Mouse (Mus musculus): Measurements from ENCODE around the gene Gstm6. TPM values are rescaled to one million over a fixed set of nuclear protein-coding genes. Genes with fewer than 3 reads are reported as not detected.
"Not testable (repeated sequence)": the region's sequence is repeated elsewhere in the genome, so short reads cannot be mapped to it uniquely, and the experiment has no call there.

Gene Gstm6
- polyA plus RNA-seq, 1 experiment from 2014 or later: 7.4 TPM

DNA sequence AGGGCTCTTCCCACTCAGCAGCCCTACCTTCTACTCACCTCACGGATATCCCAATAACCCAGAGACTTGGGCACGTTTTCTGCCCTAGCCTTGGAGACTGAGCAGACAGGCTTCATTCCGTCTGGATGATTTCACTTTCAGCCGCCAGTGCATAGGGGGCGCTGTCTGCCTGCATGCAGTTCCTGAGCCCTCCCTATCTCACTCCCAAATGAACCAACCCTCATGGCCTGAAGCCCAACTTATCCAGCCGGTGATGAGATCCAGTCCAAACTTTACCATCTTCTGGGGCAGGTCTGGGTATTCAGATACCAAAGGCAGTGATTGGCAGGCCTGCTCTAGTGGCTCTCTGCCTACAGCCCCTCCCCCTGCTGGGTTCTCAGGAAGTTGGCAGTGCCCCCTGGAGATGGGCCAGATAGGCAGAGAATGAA, 9.8 kb upstream of the Gstm6 start:
- WGBS: 26% methylated on average over 6 of the region's 6 CpGs
- Histone ChIP-seq H3K27ac (ENCODE audit: low read depth, low read length) (no peak overlapping the region), H3K27me3 (ENCODE audit: control insufficient read depth, insufficient read depth, low read length) (no peaks in the 10 kb centered on the region), H3K4me1 (ENCODE audit: control insufficient read depth, insufficient read depth, low read length) (no peaks in the 10 kb centered on the region), H3K4me3 (ENCODE audit: low read depth, low read length) (no peak overlapping the region), H3K9me3 (ENCODE audit: control insufficient read depth, low read length) (no peaks in the 10 kb centered on the region), H3K9ac (replicated peaks; ENCODE audit: low read depth, low read length) (no peak overlapping the region), H3K4me2 (ENCODE audit: low read depth, low read length) (no peak overlapping the region), H3K36me3 (ENCODE audit: control insufficient read depth, insufficient read depth, low read length) (no peaks in the 10 kb centered on the region)
- ATAC-seq (ENCODE audit: low read depth): peak; percentile 81

DNA sequence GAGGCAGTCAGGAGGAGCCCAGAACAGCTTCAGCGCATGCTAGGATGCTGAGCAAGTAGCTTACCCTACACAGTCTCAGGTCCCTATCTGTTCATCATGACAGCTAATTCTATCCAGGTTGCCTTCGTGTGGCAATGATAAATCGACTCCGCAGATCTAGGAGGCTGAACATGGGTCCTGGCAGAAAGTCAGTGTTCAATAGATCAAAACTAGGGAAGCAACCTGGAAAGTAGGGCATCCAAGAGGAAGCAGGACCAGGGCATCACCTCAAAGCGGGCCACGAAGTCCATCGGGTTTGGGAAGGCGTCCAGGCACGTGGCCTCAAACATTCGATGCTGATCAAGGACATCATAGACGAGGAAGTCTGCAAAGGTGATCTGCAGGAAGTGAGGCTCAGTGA, 7.0 kb upstream of the Gstm6 start:
- H3K4me1 ChIP-seq (ENCODE audit: control insufficient read depth, insufficient read depth, low read length): no peaks in the 10 kb centered on the region
- H3K36me3 ChIP-seq (ENCODE audit: control insufficient read depth, insufficient read depth, low read length): no peaks in the 10 kb centered on the region
- H3K4me2 ChIP-seq (ENCODE audit: low read depth, low read length): no peak overlapping the region
- no peaks in the 10 kb centered on the region for H3K27me3 ChIP-seq (ENCODE audit: control insufficient read depth, insufficient read depth, low read length)
- H3K4me3 ChIP-seq (ENCODE audit: low read depth, low read length): no peak overlapping the region
- H3K9ac ChIP-seq (replicated peaks; ENCODE audit: low read depth, low read length): no peak overlapping the region
- 87% methylated on average over 11 of the region's 11 CpGs for WGBS
- no peaks in the 10 kb centered on the region for H3K9me3 ChIP-seq (ENCODE audit: control insufficient read depth, low read length)
- no peak overlapping the region for H3K27ac ChIP-seq (ENCODE audit: low read depth, low read length)
- ATAC-seq (ENCODE audit: low read depth): no peak

DNA sequence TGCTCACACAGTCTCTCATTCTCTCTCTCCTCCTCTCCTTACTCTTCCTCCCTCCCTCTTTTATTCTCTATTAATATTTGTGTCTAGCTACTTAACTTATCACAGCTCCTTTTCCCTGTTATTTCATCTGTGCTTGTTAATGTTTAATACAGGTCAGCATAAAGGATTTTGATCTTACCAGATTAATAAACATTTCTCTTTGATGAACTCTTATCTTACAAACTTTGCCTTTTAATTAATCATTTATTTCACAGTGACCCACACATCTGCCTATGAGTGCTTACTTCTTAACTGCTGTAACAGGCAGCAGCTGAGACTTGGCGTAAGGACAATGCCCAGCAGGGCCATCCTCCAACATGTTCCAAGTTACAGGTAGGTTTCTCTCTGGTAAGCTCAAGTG, 5.9 kb upstream of the Gstm6 start:
- not testable (repeated sequence) for H3K27ac ChIP-seq (ENCODE audit: low read depth, low read length); ATAC-seq (ENCODE audit: low read depth); H3K9ac ChIP-seq (replicated peaks; ENCODE audit: low read depth, low read length); H3K4me1 ChIP-seq (ENCODE audit: control insufficient read depth, insufficient read depth, low read length); H3K36me3 ChIP-seq (ENCODE audit: control insufficient read depth, insufficient read depth, low read length); H3K4me2 ChIP-seq (ENCODE audit: low read depth, low read length); H3K4me3 ChIP-seq (ENCODE audit: low read depth, low read length); H3K9me3 ChIP-seq (ENCODE audit: control insufficient read depth, low read length); H3K27me3 ChIP-seq (ENCODE audit: control insufficient read depth, insufficient read depth, low read length)
- 94% methylated on average over 1 of the region's 1 CpGs for WGBS

DNA sequence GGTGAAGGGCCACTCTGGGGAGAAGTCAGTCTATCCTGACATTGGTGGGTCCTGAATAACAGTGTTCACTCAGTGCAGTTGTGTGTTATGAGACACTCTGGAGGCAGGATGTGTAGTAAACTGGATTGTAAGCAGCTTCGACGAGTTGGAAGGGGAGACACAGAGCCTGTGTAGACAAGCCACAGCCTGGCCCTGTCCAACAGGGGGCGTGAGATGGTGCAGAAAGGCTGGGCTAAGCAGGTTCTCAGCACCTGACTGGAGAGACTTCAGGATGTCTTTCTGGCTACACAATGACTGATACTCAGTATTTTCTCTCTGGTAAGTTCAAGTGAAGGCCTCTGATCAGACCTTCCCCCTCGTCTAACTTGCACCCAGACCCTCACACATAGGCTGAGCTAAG, 2.2 kb upstream of the Gstm6 start:
- WGBS: 52% methylated on average over 4 of the region's 4 CpGs
- Histone ChIP-seq H3K4me1 (ENCODE audit: control insufficient read depth, insufficient read depth, low read length) (0 out of 2 replicates have a peak, but pooled peaks cover 3% of the 10 kb centered on the region), H3K9me3 (ENCODE audit: control insufficient read depth, low read length) (no peaks in the 10 kb centered on the region), H3K4me3 (ENCODE audit: low read depth, low read length) (no peak overlapping the region), H3K4me2 (ENCODE audit: low read depth, low read length) (no peak overlapping the region), H3K9ac (replicated peaks; ENCODE audit: low read depth, low read length) (no peak overlapping the region), H3K27me3 (ENCODE audit: control insufficient read depth, insufficient read depth, low read length) (no peaks in the 10 kb centered on the region), H3K27ac (ENCODE audit: low read depth, low read length) (no peak overlapping the region), H3K36me3 (ENCODE audit: control insufficient read depth, insufficient read depth, low read length) (no peaks in the 10 kb centered on the region)
- no peak for ATAC-seq (ENCODE audit: low read depth)

DNA sequence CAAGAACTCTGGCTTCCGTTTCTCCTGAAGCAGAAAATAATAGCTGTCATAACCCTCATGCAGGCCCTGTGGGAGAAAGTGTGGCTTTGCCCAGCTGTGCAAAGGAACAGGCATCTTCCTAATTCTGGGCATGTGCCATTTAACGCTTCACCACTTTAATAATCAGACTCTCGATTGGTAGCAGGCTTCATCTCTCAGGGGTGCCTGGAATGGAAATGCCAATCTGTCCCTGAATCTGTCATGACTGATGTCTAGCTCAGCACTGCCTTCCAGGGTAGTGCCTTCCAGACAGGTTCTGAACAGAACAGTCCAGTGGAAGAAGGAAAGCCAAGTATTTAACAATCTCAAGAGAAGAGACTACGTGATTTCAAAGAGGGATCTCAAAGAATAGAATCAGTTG, 2.3 kb downstream of the Gstm6 start:
- Histone ChIP-seq H3K4me2 (ENCODE audit: low read depth, low read length) (no peak overlapping the region), H3K27me3 (ENCODE audit: control insufficient read depth, insufficient read depth, low read length) (no peaks in the 10 kb centered on the region), H3K36me3 (ENCODE audit: control insufficient read depth, insufficient read depth, low read length) (no peaks in the 10 kb centered on the region), H3K9ac (replicated peaks; ENCODE audit: low read depth, low read length) (no peak overlapping the region), H3K4me1 (ENCODE audit: control insufficient read depth, insufficient read depth, low read length) (0 out of 2 replicates have a peak, but pooled peaks cover 6% of the 10 kb centered on the region), H3K27ac (ENCODE audit: low read depth, low read length) (no peak overlapping the region), H3K9me3 (ENCODE audit: control insufficient read depth, low read length) (no peaks in the 10 kb centered on the region), H3K4me3 (ENCODE audit: low read depth, low read length) (no peak overlapping the region)
- WGBS: 44% methylated on average over 4 of the region's 4 CpGs
- peak; percentile 25; the same call in 1 of the 2 replicates for ATAC-seq (ENCODE audit: low read depth)

DNA sequence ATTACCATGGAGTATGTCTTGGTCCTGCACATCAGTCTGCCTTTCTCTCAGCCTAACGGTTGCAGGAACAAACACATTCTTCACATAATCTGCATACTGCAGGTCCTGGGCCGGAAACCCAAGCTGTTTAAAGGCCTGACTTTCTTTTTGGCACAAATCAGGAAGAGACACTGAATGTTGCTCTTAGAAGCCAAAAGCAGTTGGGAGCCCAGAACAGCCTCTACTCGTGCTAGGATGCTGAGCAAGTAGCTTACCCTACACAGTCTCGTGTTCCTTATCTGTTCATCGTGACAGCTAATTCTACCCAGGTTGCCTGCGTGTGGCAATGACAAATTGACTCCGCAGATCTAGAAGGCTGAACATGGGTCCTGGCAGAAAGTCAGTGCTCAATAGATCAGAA, 3.0 kb downstream of the Gstm6 start:
- 0 out of 2 replicates have a peak, but pooled peaks cover 6% of the 10 kb centered on the region for H3K4me1 ChIP-seq (ENCODE audit: control insufficient read depth, insufficient read depth, low read length)
- WGBS: 81% methylated on average over 7 of the region's 7 CpGs
- no peaks in the 10 kb centered on the region for H3K36me3 ChIP-seq (ENCODE audit: control insufficient read depth, insufficient read depth, low read length)
- no peaks in the 10 kb centered on the region for H3K9me3 ChIP-seq (ENCODE audit: control insufficient read depth, low read length)
- H3K4me3 ChIP-seq (ENCODE audit: low read depth, low read length): no peak overlapping the region
- H3K27me3 ChIP-seq (ENCODE audit: control insufficient read depth, insufficient read depth, low read length): no peaks in the 10 kb centered on the region
- H3K27ac ChIP-seq (ENCODE audit: low read depth, low read length): no peak overlapping the region
- H3K4me2 ChIP-seq (ENCODE audit: low read depth, low read length): no peak overlapping the region
- no peak overlapping the region for H3K9ac ChIP-seq (replicated peaks; ENCODE audit: low read depth, low read length)
- ATAC-seq (ENCODE audit: low read depth): no peak

DNA sequence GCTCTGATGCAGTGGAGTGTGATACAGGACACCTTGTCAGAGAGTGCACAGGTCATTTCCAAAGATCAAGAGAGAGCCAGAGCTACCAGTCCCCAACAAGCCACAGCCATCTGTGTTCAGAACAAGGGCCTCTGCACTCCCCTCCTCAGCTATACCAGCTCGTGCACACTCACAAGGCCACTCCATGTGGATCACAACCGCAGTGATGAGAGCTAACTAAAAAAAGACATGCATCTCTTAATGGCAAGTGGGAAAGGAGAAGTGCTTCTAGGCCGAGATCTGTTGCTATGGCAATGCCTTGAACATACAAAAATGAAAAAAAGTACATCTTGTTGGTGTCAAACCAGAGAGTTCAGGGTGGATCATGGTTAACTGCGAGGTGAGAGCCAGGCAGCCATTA, 3.7 kb downstream of the Gstm6 start:
- no peaks in the 10 kb centered on the region for H3K36me3 ChIP-seq (ENCODE audit: control insufficient read depth, insufficient read depth, low read length)
- no peak overlapping the region for H3K4me3 ChIP-seq (ENCODE audit: low read depth, low read length)
- no peak overlapping the region for H3K9ac ChIP-seq (replicated peaks; ENCODE audit: low read depth, low read length)
- H3K27ac ChIP-seq (ENCODE audit: low read depth, low read length): no peak overlapping the region
- ATAC-seq (ENCODE audit: low read depth): no peak
- H3K4me1 ChIP-seq (ENCODE audit: control insufficient read depth, insufficient read depth, low read length): 0 out of 2 replicates have a peak, but pooled peaks cover 6% of the 10 kb centered on the region
- 66% methylated on average over 4 of the region's 4 CpGs for WGBS
- H3K27me3 ChIP-seq (ENCODE audit: control insufficient read depth, insufficient read depth, low read length): no peaks in the 10 kb centered on the region
- H3K9me3 ChIP-seq (ENCODE audit: control insufficient read depth, low read length): no peaks in the 10 kb centered on the region
- H3K4me2 ChIP-seq (ENCODE audit: low read depth, low read length): no peak overlapping the region

DNA sequence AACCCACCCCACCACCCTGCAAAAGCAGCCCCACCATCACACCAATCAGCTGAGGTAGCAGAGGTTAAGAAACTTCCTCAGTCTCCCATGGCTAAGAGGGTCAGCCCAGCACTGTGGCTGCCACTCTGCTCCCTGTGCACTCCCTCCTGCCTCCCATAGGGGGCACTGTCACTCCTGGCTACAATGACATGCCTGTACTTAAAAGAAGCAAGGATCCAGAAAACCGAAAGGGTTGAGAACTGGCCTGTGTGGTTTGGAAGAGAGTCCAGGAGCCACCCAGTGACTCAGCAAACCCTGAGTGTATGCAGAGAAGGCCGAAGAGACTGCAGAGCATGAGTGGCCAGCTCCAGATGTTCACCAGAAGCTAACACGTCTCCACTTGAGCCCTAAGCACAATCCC, 4.1 kb downstream of the Gstm6 start:
- H3K9ac ChIP-seq (replicated peaks; ENCODE audit: low read depth, low read length): no peak overlapping the region
- no peak overlapping the region for H3K27ac ChIP-seq (ENCODE audit: low read depth, low read length)
- 0 out of 2 replicates have a peak, but pooled peaks cover 6% of the 10 kb centered on the region for H3K4me1 ChIP-seq (ENCODE audit: control insufficient read depth, insufficient read depth, low read length)
- H3K9me3 ChIP-seq (ENCODE audit: control insufficient read depth, low read length): no peaks in the 10 kb centered on the region
- H3K36me3 ChIP-seq (ENCODE audit: control insufficient read depth, insufficient read depth, low read length): no peaks in the 10 kb centered on the region
- H3K4me3 ChIP-seq (ENCODE audit: low read depth, low read length): no peak overlapping the region
- 57% methylated on average over 3 of the region's 3 CpGs for WGBS
- no peaks in the 10 kb centered on the region for H3K27me3 ChIP-seq (ENCODE audit: control insufficient read depth, insufficient read depth, low read length)
- no peak for ATAC-seq (ENCODE audit: low read depth)
- H3K4me2 ChIP-seq (ENCODE audit: low read depth, low read length): no peak overlapping the region

DNA sequence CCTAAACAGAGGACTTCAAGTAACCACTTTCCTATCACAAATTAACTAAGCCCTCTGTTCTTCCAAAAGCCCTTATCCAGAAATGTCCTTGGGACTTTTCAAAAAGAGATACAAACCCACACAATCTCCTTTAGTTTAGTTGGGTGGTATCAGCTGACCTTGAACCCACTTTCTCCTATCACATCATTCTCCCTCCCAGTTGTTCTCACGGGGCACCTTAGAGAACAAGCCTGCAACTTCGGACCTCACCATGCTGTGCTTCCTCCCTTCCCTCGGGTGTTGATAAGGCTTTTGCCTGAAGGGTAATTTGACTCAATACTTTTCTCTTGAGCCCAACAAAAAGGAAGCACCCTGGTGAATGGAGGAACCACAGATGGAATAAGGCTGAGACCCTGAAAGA, 7.7 kb downstream of the Gstm6 start:
- no peaks in the 10 kb centered on the region for H3K27me3 ChIP-seq (ENCODE audit: control insufficient read depth, insufficient read depth, low read length)
- no peak for ATAC-seq (ENCODE audit: low read depth)
- H3K9me3 ChIP-seq (ENCODE audit: control insufficient read depth, low read length): no peaks in the 10 kb centered on the region
- no peak overlapping the region for H3K4me3 ChIP-seq (ENCODE audit: low read depth, low read length)
- 68% methylated on average over 3 of the region's 3 CpGs for WGBS
- H3K36me3 ChIP-seq (ENCODE audit: control insufficient read depth, insufficient read depth, low read length): no peaks in the 10 kb centered on the region
- no peak overlapping the region for H3K9ac ChIP-seq (replicated peaks; ENCODE audit: low read depth, low read length)
- H3K27ac ChIP-seq (ENCODE audit: low read depth, low read length): no peak overlapping the region
- no peak overlapping the region for H3K4me2 ChIP-seq (ENCODE audit: low read depth, low read length)
- H3K4me1 ChIP-seq (ENCODE audit: control insufficient read depth, insufficient read depth, low read length): 0 out of 2 replicates have a peak, but pooled peaks cover 6% of the 10 kb centered on the region

Data from neural tube, embryonic 14.5 days (tissue).